11 mouse cellular contexts compared by ENCODE assay signal in the genomic region with DNA sequence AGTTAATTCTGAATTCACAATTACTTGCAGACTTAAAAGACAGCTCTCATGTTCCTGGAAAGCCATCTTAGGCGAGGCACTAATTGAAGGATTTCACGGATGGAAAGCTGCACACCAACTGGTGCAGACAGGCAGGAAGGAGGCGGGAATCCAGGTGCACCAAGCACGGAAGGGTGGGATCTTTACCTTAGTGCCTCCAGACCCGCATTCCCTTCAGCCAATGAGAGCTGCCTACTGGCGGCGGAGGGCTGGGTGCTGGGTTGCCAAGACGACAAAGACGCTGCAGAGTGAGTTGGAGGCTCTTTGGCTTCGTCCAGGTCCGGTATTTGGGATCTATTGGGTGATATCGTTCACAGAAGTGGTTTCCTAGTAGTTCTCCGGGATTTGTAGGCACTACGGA. TPM values are rescaled to one million over a fixed set of nuclear protein-coding genes. Genes with fewer than 3 reads are reported as not detected.
A peak's percentile ranks its signal among the peaks of the same experiment; 100 is the strongest.
DNase-seq lines count a peak whose midpoint lies in the region; ATAC-seq lines count a peak whose summit lies in the region.
"Had no signal": no experiment of that assay in that cellular context is flagged by ENCODE, and none has a peak within 500 bp of the region (broad histone marks: within the 10 kb centered on the region; RNA-seq: fewer than 3 reads in every experiment).

A gene (plus strand): TSS at position 315 of the 400 bp plus-strand sequence.

- peak within 1 kb of the TSS; percentile 37; the same call in 1 of the 2 replicates for H3K4me2 ChIP-seq in heart, embryonic 13.5 days
- H3K4me2 ChIP-seq in hindbrain, embryonic 13.5 days, result peak within 1 kb of the TSS; percentile 23; the same call in 1 of the 2 replicates
- peak within 1 kb of the TSS; percentile 28; the same call in 1 of the 2 replicates for H3K4me2 ChIP-seq in lung, embryonic 16.5 days (ENCODE audit: low read depth, low read length)

- H3K4me1 ChIP-seq in heart, embryonic 13.5 days, result no peaks in the 10 kb centered on the region
- H3K4me1 ChIP-seq in hindbrain, embryonic 13.5 days (replicated peaks), result peaks cover 8% of the 10 kb centered on the region; the same call in 1 of the 2 replicates
- no peaks in the 10 kb centered on the region; the same call in 1 of the 2 replicates for H3K4me1 ChIP-seq in lung, embryonic 16.5 days (replicated peaks; ENCODE audit: control insufficient read depth, insufficient read depth, low read length)

- H3K36me3 ChIP-seq in heart, embryonic 13.5 days, result no peaks in the 10 kb centered on the region
- no peaks in the 10 kb centered on the region for H3K36me3 ChIP-seq in hindbrain, embryonic 13.5 days
- no peaks in the 10 kb centered on the region for H3K36me3 ChIP-seq in lung, embryonic 16.5 days (ENCODE audit: control insufficient read depth, insufficient read depth, low read length)

- H3K9me3 ChIP-seq in heart, embryonic 13.5 days, result no peaks in the 10 kb centered on the region
- H3K9me3 ChIP-seq in hindbrain, embryonic 13.5 days, result no peaks in the 10 kb centered on the region
- no peaks in the 10 kb centered on the region for H3K9me3 ChIP-seq in lung, embryonic 16.5 days (ENCODE audit: control insufficient read depth, low read length)

- H3K4me3 ChIP-seq in heart, embryonic 13.5 days, result no peak within 1 kb of the TSS
- H3K4me3 ChIP-seq in hindbrain, embryonic 13.5 days, result no peak within 1 kb of the TSS
- H3K4me3 ChIP-seq in lung, embryonic 16.5 days (ENCODE audit: low read length), result peak within 1 kb of the TSS; percentile 20; the same call in 1 of the 2 replicates
- H3K4me3 ChIP-seq: layer of hippocampus, adult 2 months; myocyte had no signal

- 9% methylated on average over 14 of the region's 14 CpGs for WGBS in heart, embryonic 13.5 days
- 9% methylated on average over 14 of the region's 14 CpGs for WGBS in hindbrain, embryonic 13.5 days
- 4% methylated on average over 14 of the region's 14 CpGs for WGBS in lung, embryonic 16.5 days

- ATAC-seq in heart, embryonic 13.5 days (ENCODE audit: extremely low read depth, insufficient number of reproducible peaks, low FRiP score, low TSS enrichment), result no peak
- no peak for ATAC-seq in hindbrain, embryonic 13.5 days (ENCODE audit: low FRiP score)
- ATAC-seq in lung, embryonic 16.5 days (ENCODE audit: low read depth), result peak; percentile 79

- intact Hi-C loops in heart, postnatal 14 days (cut with DNase I), result loop anchor here (10.0 kb wide), 1 partner anchor 214 kb away; no protein-coding TSS in a partner anchor

- no peak within 1 kb of the TSS for H3K9ac ChIP-seq in heart, embryonic 13.5 days
- no peak within 1 kb of the TSS for H3K9ac ChIP-seq in hindbrain, embryonic 13.5 days
- no peak within 1 kb of the TSS for H3K9ac ChIP-seq in lung, embryonic 16.5 days (ENCODE audit: low read length)

- peaks cover 32% of the 10 kb centered on the region for H3K27me3 ChIP-seq in heart, embryonic 13.5 days (replicated peaks)
- H3K27me3 ChIP-seq in hindbrain, embryonic 13.5 days, result peaks cover 21% of the 10 kb centered on the region; the same call in 1 of the 2 replicates
- H3K27me3 ChIP-seq in lung, embryonic 16.5 days (ENCODE audit: control insufficient read depth, insufficient read depth, low read depth, low read length), result peaks cover 5% of the 10 kb centered on the region; the same call in 1 of the 2 replicates

- H3K27ac ChIP-seq in heart, embryonic 13.5 days (replicated peaks), result no peak within 1 kb of the TSS
- no peak within 1 kb of the TSS for H3K27ac ChIP-seq in hindbrain, embryonic 13.5 days
- no peak within 1 kb of the TSS for H3K27ac ChIP-seq in lung, embryonic 16.5 days (ENCODE audit: low read length)
- H3K27ac ChIP-seq: layer of hippocampus, adult 2 months had no signal

- no peak for DNase-seq in heart, postnatal 14 days
- peak; percentile 42 for DNase-seq in brain, adult 2 months (ENCODE audit: low read depth, low spot score)
- no peak for DNase-seq in thymus, postnatal 14 days
- no peak for DNase-seq in cerebellum, postnatal 10 days
- DNase-seq in right cerebral cortex, adult 18-20 months, result no peak
- DNase-seq: adrenal gland, adult 2 months had no signal

RNA-seq across cellular contexts. Expression of the gene that starts here (rescaled TPM):
- not detected in 2 replicates for polyA plus RNA-seq in heart, embryonic 13.5 days (2015; fragmentation: Nextera tagmentation; extraction: Ambion mirVana)
- total RNA-seq in heart, postnatal 14 days (2021), result under 1 TPM in 1 of 2 experiments, not detected in 1; 0.50 TPM
- polyA plus RNA-seq in hindbrain, embryonic 13.5 days (2015; fragmentation: Nextera tagmentation; extraction: Ambion mirVana), result 0.56 and 0.83 TPM in 2 replicates
- polyA plus RNA-seq in lung, embryonic 16.5 days (2015; fragmentation: Nextera tagmentation; extraction: Ambion mirVana), result 6.2 and 11.3 TPM in 2 replicates
- total RNA-seq: adrenal gland, adult 2 months had no signal
- polyA plus RNA-seq: adrenal gland, adult 2 months; myocyte had no signal
